Mouse (Mus musculus) liver, embryonic 13.5 days (tissue): ENCODE data around the gene Supt6. TPM values are rescaled to one million over a fixed set of nuclear protein-coding genes. Genes with fewer than 3 reads are reported as not detected.

Source experiments
- ATAC-seq: fragments of 200-750 bp; cut with Nextera tagmentation; 2 replicates; pipeline ENCODE4 v1.8.0; 2017; ENCODE audit warnings: low read depth, mild to moderate bottlenecking, moderate number of reproducible peaks, moderate library complexity
- DNase-seq: peaks from one replicate; pipeline ENCODE4 v3.0.0; 2022
- H3K27ac ChIP-seq: fragments of 300-500 bp; sonication (generic); 2 replicates; pipeline ENCODE4 v1.5.1; 2015; ENCODE audit warnings: moderate library complexity, mild to moderate bottlenecking, inconsistent platforms
- H3K27me3 ChIP-seq: fragments of 300-500 bp; sonication (generic); 2 replicates; pipeline ENCODE4 v1.6.1; 2015; ENCODE audit warnings: mild to moderate bottlenecking, inconsistent platforms
- H3K36me3 ChIP-seq: fragments of 300-500 bp; sonication (generic); 2 replicates; pipeline ENCODE4 v1.6.1; 2015; ENCODE audit warnings: mild to moderate bottlenecking, inconsistent platforms
- H3K4me1 ChIP-seq: fragments of 300-500 bp; sonication (generic); replicated peaks from 2 replicates; pipeline ENCODE4 v1.6.1; 2015; ENCODE audit warnings: inconsistent platforms
- H3K4me2 ChIP-seq: fragments of 300-500 bp; sonication (generic); 2 replicates; pipeline ENCODE4 v1.6.1; 2015; ENCODE audit warnings: inconsistent platforms, mild to moderate bottlenecking, moderate library complexity
- H3K4me3 ChIP-seq: fragments of 300-500 bp; sonication (generic); replicated peaks from 2 replicates; pipeline ENCODE4 v1.5.1; 2015; ENCODE audit warnings: mild to moderate bottlenecking, inconsistent platforms
- H3K9ac ChIP-seq: fragments of 300-500 bp; sonication (generic); 2 replicates; pipeline ENCODE4 v1.6.1; 2015; ENCODE audit warnings: mild to moderate bottlenecking, inconsistent platforms
- H3K9me3 ChIP-seq: fragments of 300-500 bp; sonication (generic); replicated peaks from 2 replicates; pipeline ENCODE4 v1.6.1; 2016; ENCODE audit warnings: inconsistent platforms
- WGBS: fragments of 180-500 bp; shearing (Covaris S2); methylation state at CpG from one replicate; pipeline ENCODE4 v1.1.7; 2015; ENCODE audit not compliant: insufficient replicate concordance; 5-methylcytosine and 5-hydroxymethylcytosine counted together
- polyA plus RNA-seq: library from polyadenylated mRNA; unstranded; fragments of >200 nt; fragmentation: Nextera tagmentation; extraction: Ambion mirVana; gene quantifications from 2 replicates; pipeline ENCODE4 v1.2.1, GENCODE M21; 2015

Supt6 gene
- polyA plus RNA-seq, 1 experiment from 2014 or later: 9.8 TPM

DNA sequence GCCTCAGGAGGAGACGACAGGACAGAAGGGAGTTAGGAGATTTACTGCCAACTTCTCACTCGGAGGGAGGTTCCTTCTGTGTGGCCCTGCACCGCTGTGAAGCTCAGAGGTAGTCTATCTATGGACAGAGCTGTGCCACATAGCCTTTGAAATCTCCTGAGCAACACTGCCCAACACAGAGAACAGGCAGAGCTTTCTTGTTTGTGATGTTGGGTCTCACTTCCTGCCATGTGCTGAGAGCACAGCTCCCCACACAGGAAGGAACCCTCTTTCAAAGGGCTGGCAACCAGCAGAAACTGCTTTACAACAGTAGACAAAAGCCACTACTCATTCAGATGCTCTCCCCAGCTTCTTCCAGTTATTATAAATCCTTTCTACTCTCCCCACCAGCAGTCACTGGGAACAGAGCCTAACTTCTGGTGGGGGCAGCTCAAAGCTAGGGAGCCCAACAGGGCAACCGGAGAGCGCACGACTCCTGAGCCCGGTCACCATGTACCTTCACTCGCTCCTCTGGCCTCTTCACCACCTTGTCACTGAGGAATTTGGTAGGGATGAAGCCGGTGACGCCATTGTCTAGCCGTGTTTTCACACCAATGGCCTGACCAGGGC lies 30.0 kb downstream of the Supt6 start:
- Histone ChIP-seq H3K4me3 (no peak overlapping the region), H3K4me1 (no peaks in the 10 kb centered on the region), H3K27me3 (no peaks in the 10 kb centered on the region), H3K9me3 (no peaks in the 10 kb centered on the region), H3K36me3 (peaks cover 98% of the 10 kb centered on the region), H3K27ac (no peak overlapping the region), H3K9ac (no peak overlapping the region), H3K4me2 (no peak overlapping the region)
- 85% methylated on average over 11 of the region's 11 CpGs for WGBS
- no peak for DNase-seq
- no peak for ATAC-seq

DNA sequence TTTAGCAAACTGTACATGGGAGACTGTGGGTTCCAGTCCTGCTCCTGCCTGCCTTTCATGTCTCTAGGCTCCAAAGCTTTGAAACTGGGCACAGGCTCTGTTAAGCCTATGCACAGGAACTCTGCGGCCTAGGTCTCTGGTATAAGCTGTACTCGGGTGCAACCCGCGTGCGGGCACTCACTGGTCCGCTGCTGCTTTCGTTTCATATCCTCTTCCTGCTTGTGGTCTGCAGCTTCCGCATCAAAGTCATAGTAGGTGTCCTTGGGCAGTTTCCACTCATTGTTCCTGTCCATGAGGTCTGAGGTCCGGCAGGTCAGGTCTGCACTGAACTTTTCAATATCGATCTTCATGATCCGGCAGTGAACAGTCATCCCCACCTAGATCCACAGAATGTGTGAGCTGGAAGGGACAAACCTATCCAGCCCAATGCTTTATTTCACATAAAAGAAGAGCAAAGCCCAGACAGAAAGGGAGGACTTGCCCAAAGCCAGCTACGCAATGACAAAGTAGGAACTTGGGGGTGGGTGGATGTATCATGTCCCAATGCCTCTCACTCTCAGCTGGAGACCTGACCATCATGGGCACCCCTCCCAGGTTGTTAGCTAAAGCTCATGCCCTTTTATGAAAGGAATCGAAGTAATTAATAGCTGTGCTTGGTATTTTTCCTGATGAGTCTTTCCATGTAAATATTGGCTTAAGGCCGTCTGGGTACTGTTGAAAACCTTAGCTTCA lies 32.5 kb downstream of the Supt6 start:
- ATAC-seq: no peak
- peaks cover 98% of the 10 kb centered on the region for H3K36me3 ChIP-seq

DNA sequence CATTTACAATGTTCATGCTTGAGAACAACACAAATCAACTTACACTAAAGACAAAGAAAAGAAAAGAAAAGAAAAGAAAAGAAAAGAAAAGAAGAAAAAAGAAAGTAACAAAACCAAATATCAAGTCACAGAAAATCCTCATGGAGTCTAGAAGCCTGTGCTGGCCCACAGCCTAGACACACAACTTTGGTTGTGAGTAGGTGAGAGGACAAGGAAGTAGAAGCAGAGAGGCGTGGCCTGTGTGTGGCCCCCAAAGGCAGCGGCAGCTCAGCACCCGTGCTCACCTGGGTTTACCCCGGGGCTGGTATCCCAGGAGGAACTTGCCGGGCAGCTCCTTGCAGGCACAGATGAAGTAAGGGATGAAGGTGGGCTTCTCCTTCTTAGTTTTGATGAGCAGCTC lies 34.3 kb downstream of the Supt6 start:
- WGBS: 84% methylated on average over 5 of the region's 5 CpGs
- no peak for ATAC-seq
- no peak overlapping the region for H3K9ac ChIP-seq
- H3K27ac ChIP-seq: no peak overlapping the region
- no peak overlapping the region for H3K4me2 ChIP-seq
- H3K4me3 ChIP-seq: no peak overlapping the region
- DNase-seq: no peak
- no peaks in the 10 kb centered on the region for H3K4me1 ChIP-seq
- peaks cover 99% of the 10 kb centered on the region for H3K36me3 ChIP-seq
- H3K9me3 ChIP-seq: no peaks in the 10 kb centered on the region
- H3K27me3 ChIP-seq: no peaks in the 10 kb centered on the region

More for the DNA sequence above, 32.5 kb downstream of the Supt6 start:
- Histone ChIP-seq H3K4me1 (no peaks in the 10 kb centered on the region), H3K9ac (no peak overlapping the region), H3K9me3 (no peaks in the 10 kb centered on the region), H3K4me3 (no peak overlapping the region), H3K4me2 (no peak overlapping the region), H3K27me3 (no peaks in the 10 kb centered on the region), H3K27ac (no peak overlapping the region)
- DNase-seq: no peak
- 65% methylated on average over 14 of the region's 14 CpGs for WGBS

DNA sequence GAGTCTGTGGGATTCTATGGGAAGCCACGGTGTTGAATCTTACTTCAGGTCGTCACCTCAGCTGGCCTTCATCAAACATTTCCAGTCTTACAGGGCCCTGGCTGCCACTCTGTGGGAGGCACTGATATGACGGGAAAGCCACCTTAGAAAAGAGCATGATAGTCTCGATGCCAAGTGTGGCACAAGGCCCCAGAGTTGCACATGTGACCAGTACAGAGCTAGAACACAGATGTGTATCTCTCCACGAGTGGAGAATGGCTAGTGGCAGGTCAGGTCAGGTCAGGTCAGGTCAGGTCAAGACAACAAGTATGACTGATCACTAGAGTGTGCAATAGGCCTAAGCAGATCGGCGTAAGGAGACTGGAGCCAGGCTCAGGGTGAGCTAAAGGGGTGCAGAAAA lies 35.2 kb downstream of the Supt6 start:
- WGBS: 72% methylated on average over 7 of the region's 7 CpGs
- DNase-seq: no peak

DNA sequence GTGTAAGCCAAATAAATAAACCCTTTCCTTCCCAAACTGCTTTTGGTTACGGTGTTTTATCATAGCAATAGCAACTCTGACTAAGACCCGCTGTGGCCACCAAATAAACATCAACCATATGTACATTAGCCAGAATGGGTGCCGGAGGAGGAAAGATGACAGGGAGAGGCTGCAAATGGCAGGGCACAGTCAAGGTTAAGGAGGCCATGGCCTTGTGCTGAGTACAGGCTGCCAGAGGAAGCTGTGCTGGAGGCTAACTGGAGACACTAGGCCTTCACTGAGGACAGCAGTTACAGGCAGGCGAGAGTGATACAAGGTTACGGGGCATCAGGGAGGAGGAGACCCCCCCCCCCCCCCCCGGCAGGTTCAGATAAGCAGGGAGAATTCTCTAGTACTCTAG lies 35.9 kb downstream of the Supt6 start:
- Histone ChIP-seq H3K36me3 (peaks cover 98% of the 10 kb centered on the region), H3K4me2 (no peak overlapping the region), H3K4me1 (no peaks in the 10 kb centered on the region), H3K4me3 (no peak overlapping the region), H3K27me3 (no peaks in the 10 kb centered on the region), H3K9ac (no peak overlapping the region), H3K27ac (no peak overlapping the region), H3K9me3 (no peaks in the 10 kb centered on the region)
- no peak for DNase-seq
- WGBS: 79% methylated on average over 6 of the region's 6 CpGs
- ATAC-seq: no peak

More for the DNA sequence above, 35.2 kb downstream of the Supt6 start:
- H3K4me2 ChIP-seq: no peak overlapping the region
- H3K36me3 ChIP-seq: peaks cover 99% of the 10 kb centered on the region
- no peak overlapping the region for H3K4me3 ChIP-seq
- no peaks in the 10 kb centered on the region for H3K27me3 ChIP-seq
- no peak; the same call in 1 of the 2 replicates for ATAC-seq
- no peaks in the 10 kb centered on the region for H3K4me1 ChIP-seq
- H3K27ac ChIP-seq: no peak overlapping the region
- no peak overlapping the region for H3K9ac ChIP-seq
- no peaks in the 10 kb centered on the region for H3K9me3 ChIP-seq

DNA sequence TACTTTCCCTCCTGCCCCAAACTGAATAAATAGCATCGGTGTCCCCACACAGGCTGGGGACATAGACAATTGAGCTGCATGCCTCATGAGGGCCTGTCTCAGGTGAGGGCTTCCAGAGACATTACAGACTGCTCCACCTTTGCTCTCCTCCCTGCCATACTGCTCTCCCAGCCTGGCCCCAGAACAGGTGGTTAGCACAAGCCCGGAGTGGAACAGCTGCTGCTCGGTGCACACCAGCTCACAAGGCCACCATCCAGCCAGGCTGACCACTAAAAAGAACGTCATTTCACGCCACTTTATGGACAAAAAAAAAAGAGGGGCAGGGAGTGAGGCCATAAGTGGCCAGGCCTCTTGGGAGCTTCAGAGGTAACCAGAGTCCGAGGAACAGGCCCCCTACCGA lies 38.6 kb downstream of the Supt6 start:
- H3K27ac ChIP-seq: no peak overlapping the region
- no peak overlapping the region for H3K4me3 ChIP-seq
- H3K9ac ChIP-seq: no peak overlapping the region
- 86% methylated on average over 7 of the region's 7 CpGs for WGBS
- H3K4me1 ChIP-seq: peaks cover 5% of the 10 kb centered on the region; the same call in 1 of the 2 replicates
- ATAC-seq (no peak), DNase-seq (no peak)
- no peak overlapping the region for H3K4me2 ChIP-seq
- peaks cover 81% of the 10 kb centered on the region for H3K36me3 ChIP-seq
- H3K9me3 ChIP-seq: no peaks in the 10 kb centered on the region
- no peaks in the 10 kb centered on the region for H3K27me3 ChIP-seq

GRCm38 (mm10) chr11:78205361-78206206 lies 40.2 kb downstream of the Supt6 start:
- WGBS: 82% methylated on average over 13 of the region's 13 CpGs
- Histone ChIP-seq H3K9me3 (no peaks in the 10 kb centered on the region), H3K4me1 (peaks cover 5% of the 10 kb centered on the region; the same call in 1 of the 2 replicates), H3K4me3 (no peak overlapping the region), H3K9ac (no peak overlapping the region), H3K36me3 (peaks cover 64% of the 10 kb centered on the region), H3K4me2 (no peak overlapping the region), H3K27me3 (no peaks in the 10 kb centered on the region), H3K27ac (no peak overlapping the region)
- DNase-seq (no peak), ATAC-seq (no peak)

DNA sequence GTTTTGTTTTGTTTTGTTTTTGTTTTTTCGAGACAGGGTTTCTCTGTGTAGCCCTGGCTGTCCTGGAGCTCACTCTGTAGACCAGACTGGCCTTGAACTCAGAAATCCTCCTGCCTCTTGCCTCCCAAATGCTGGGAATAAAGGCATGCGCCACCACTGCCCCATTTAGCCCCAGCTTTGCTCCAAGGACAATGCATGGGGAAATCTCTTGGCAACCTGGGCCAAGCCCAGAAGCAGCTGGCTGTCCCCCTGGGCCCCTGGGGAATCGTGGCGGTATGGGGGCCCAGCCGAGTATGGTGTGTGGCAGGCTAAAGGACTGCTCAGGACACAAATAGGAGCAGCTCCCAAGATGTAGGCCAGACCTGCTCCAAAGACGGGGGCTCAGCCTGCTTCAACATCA lies 41.5 kb downstream of the Supt6 start:
- Histone ChIP-seq H3K9ac (no peak overlapping the region), H3K9me3 (no peaks in the 10 kb centered on the region), H3K36me3 (peaks cover 52% of the 10 kb centered on the region), H3K27me3 (no peaks in the 10 kb centered on the region), H3K4me2 (no peak overlapping the region), H3K27ac (no peak overlapping the region), H3K4me3 (no peak overlapping the region), H3K4me1 (peaks cover 5% of the 10 kb centered on the region; the same call in 1 of the 2 replicates)
- DNase-seq: no peak
- 83% methylated on average over 6 of the region's 6 CpGs for WGBS
- ATAC-seq: no peak

GRCm38 (mm10) chr11:78202372-78202771 lies 43.4 kb downstream of the Supt6 start:
- DNase-seq: no peak
- Histone ChIP-seq H3K4me1 (peaks cover 5% of the 10 kb centered on the region; the same call in 1 of the 2 replicates), H3K27me3 (no peaks in the 10 kb centered on the region), H3K27ac (no peak overlapping the region), H3K9me3 (no peaks in the 10 kb centered on the region), H3K4me2 (peak overlapping the region; percentile 5; the same call in 1 of the 2 replicates), H3K4me3 (no peak overlapping the region), H3K36me3 (peaks cover 32% of the 10 kb centered on the region), H3K9ac (no peak overlapping the region)
- no peak for ATAC-seq
- 80% methylated on average over 3 of the region's 3 CpGs for WGBS

DNA sequence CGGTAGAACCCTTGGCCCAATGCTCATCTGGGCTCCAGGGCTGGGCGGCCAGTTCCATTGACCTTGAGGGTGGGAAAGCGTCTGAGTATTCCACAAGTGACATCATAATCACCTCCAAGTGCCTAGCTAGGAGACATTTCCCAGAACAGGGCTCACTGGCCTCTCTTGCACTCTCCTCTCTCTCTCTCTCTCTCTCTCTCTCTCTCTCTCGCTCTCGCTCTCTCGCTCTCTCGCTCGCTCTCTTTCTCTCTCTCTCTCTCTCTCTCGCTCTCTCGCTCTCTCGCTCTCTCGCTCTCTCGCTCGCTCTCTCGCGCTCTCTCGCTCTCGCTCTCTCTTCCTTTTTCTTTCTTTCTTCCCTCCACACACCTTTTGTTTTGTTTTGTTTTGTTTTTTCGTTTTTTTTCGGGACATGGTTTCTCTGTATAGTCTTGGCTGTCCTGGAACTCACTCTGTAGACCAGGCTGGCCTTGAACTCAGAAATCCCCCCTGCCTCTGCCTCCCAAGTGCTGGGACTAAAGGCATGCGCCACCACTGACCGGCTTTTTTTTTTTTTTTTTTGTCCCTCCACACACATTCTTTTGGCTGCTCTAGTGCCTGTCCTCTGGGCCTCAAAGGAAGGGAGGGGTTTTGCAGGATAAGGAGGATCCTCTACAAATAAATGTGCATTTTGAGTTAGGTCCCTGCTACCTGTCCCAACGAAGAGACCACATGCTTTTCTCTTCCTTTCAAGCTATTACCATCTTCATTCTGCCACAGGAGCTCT lies 50.5 kb downstream of the Supt6 start:
- Histone ChIP-seq H3K4me2 (peak overlapping the region; percentile 84), H3K4me3 (peak overlapping the region; percentile 62), H3K9ac (peak overlapping the region; percentile 64), H3K27me3 (peaks cover 26% of the 10 kb centered on the region), H3K27ac (no peak overlapping the region), H3K9me3 (no peaks in the 10 kb centered on the region), H3K4me1 (peaks cover 20% of the 10 kb centered on the region), H3K36me3 (peaks cover 4% of the 10 kb centered on the region; the same call in 1 of the 2 replicates)
- no peak for ATAC-seq
- 66% methylated on average over 23 of the region's 23 CpGs for WGBS
- no peak for DNase-seq
